ENCODE assay signal across 9 mouse cellular contexts in the genomic region with DNA sequence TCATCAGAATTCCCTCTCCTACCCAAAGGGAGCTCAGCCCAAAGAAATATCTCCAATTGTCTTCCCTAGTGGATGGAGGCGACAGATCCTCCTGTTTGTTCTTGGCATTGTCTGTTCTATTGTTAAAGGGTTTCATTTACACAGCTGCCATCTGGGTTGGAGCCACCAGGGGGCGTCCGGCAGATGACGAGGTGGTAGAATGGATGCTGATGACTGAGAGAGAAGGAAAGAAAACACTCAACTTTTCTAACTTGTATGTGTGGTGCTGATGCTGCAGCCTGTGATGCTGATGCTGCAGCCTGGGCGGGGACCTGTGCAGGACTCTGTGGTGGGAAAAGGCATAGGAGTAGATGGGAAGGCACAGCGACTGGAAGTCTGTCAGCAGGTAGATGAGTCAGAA. TPM values are rescaled to one million over a fixed set of nuclear protein-coding genes. Genes with fewer than 3 reads are reported as not detected.
DNase-seq lines count a peak whose midpoint lies in the region; ATAC-seq and TF ChIP-seq lines count a peak whose summit lies in the region.
"Had no signal": no experiment of that assay in that cellular context is flagged by ENCODE, and none has a peak within 500 bp of the region (broad histone marks: within the 10 kb centered on the region; RNA-seq: fewer than 3 reads in every experiment).

No protein-coding gene starts in this region.

- H3K27me3 ChIP-seq in kidney, adult 2 months (replicated peaks; ENCODE audit: control insufficient read depth, insufficient read depth, low read length) = no peaks in the 10 kb centered on the region
- H3K27me3 ChIP-seq in kidney, embryonic 16.5 days (ENCODE audit: insufficient read depth, low read length) = no peaks in the 10 kb centered on the region
- H3K27me3 ChIP-seq: lung, embryonic 15.5 days had no signal

- H3K4me2 ChIP-seq in kidney, embryonic 16.5 days (replicated peaks; ENCODE audit: low read depth, low read length) = no peak overlapping the region
- H3K4me2 ChIP-seq: lung, embryonic 15.5 days had no signal

- TF ChIP-seq CTCF in kidney, adult 2 months (conservative IDR thresholded peaks at IDR 0.05; ENCODE audit: insufficient read depth, insufficient read length, low read depth, low read length) = peak; percentile 81

- no peaks in the 10 kb centered on the region for H3K9me3 ChIP-seq in kidney, embryonic 16.5 days (ENCODE audit: low read length)
- H3K9me3 ChIP-seq: lung, embryonic 15.5 days had no signal

- no peak overlapping the region for H3K9ac ChIP-seq in kidney, embryonic 16.5 days (replicated peaks; ENCODE audit: low read length)
- H3K9ac ChIP-seq: lung, embryonic 15.5 days had no signal

- H3K36me3 ChIP-seq in kidney, adult 2 months (ENCODE audit: control insufficient read depth, insufficient read depth, low read length) = no peaks in the 10 kb centered on the region
- H3K36me3 ChIP-seq in kidney, embryonic 16.5 days (ENCODE audit: insufficient read depth, low read length) = no peaks in the 10 kb centered on the region
- H3K36me3 ChIP-seq: lung, embryonic 15.5 days had no signal

- H3K4me3 ChIP-seq in kidney, adult 2 months (ENCODE audit: insufficient read depth, low read depth, low read length) = no peak overlapping the region
- H3K4me3 ChIP-seq in kidney, embryonic 16.5 days (ENCODE audit: low read length) = no peak overlapping the region
- H3K4me3 ChIP-seq: lung, embryonic 15.5 days had no signal

- TF ChIP-seq POLR2A in kidney, adult 2 months (IDR thresholded peaks at IDR 0.05; ENCODE audit: low read depth, low read length) = no peak

- 33% methylated on average over 6 of the region's 6 CpGs for whole genome bisulfite sequencing in kidney, adult 2 months
- WGBS in kidney, embryonic 16.5 days = 32% methylated on average over 6 of the region's 6 CpGs

- no peak overlapping the region for H3K27ac ChIP-seq in kidney, adult 2 months (ENCODE audit: insufficient read depth, low read depth, low read length)
- H3K27ac ChIP-seq in kidney, embryonic 16.5 days (ENCODE audit: low read length) = no peak overlapping the region
- H3K27ac ChIP-seq: lung, embryonic 15.5 days had no signal

- peak; percentile 74 for DNase-seq in kidney, adult 2 months
- DNase-seq in cerebellum, postnatal 25 days = peak; percentile 73 to 82
- peak; percentile 69 for DNase-seq in gastrocnemius, postnatal 10 days
- peak; percentile 59 to 88 for DNase-seq in layer of hippocampus, adult 18-20 months (ENCODE audit: low spot score in 2 of 2)
- DNase-seq in lung, postnatal 14 days = peak; percentile 84
- peak; percentile 51 to 87 for DNase-seq in spleen, postnatal 4 days (ENCODE audit: low spot score in 2 of 2)

- no peak for ATAC-seq in kidney, embryonic 16.5 days (ENCODE audit: low FRiP score, low TSS enrichment)
- peak; percentile 81 for ATAC-seq in activated CD4-positive, CD25-positive, alpha-beta regulatory T cell, adult 4 months

- no peaks in the 10 kb centered on the region for H3K4me1 ChIP-seq in kidney, adult 2 months (ENCODE audit: control insufficient read depth, insufficient read depth, low read length)
- H3K4me1 ChIP-seq in kidney, embryonic 16.5 days (ENCODE audit: insufficient read depth, low read length) = no peaks in the 10 kb centered on the region

RNA-seq across cellular contexts. Expression of gene Tex26, which starts 14.8 kb away (rescaled TPM):
- polyA plus RNA-seq in kidney, adult 2 months (2012; rRNA removed) = not detected in 2 replicates
- 0.59 TPM in 1 of 2 replicates, not detected in the other for polyA plus RNA-seq in kidney, embryonic 16.5 days (2015; fragmentation: Nextera tagmentation; extraction: Ambion mirVana)
- polyA plus RNA-seq in activated CD4-positive, CD25-positive, alpha-beta regulatory T cell, adult 4 months (2017; shearing (Covaris generic)) = not detected
- total RNA-seq in gastrocnemius, postnatal 10 days (2021) = under 1 TPM in 1 of 2 experiments, not detected in 1; 0.27 TPM
- not detected for total RNA-seq in layer of hippocampus, adult 18-20 months (2021)

RNA-seq across cellular contexts. Expression of gene Medag, which starts 42.7 kb away (rescaled TPM):
- polyA plus RNA-seq in kidney, adult 2 months (2012; rRNA removed) = 0.61 and 0.88 TPM in 2 replicates
- 0.22 and 0.49 TPM in 2 replicates for polyA plus RNA-seq in kidney, embryonic 16.5 days (2015; fragmentation: Nextera tagmentation; extraction: Ambion mirVana)
- 1 to 10 TPM; 1.2 to 1.6 TPM for polyA plus RNA-seq in activated CD4-positive, CD25-positive, alpha-beta regulatory T cell, adult 4 months (2017; shearing (Covaris generic))
- total RNA-seq in gastrocnemius, postnatal 10 days (2021) = 10 to 100 TPM; 19.6 to 21.6 TPM
- total RNA-seq in layer of hippocampus, adult 18-20 months (2021) = 1 to 10 TPM; 3.2 to 3.6 TPM
